Mouse (Mus musculus) CH12.LX (cell line): Measurements from ENCODE around the gene Olfr1443. TPM values are rescaled to one million over a fixed set of nuclear protein-coding genes. Genes with fewer than 3 reads are reported as not detected.

Source experiments
- DNase-seq: peaks from one replicate; pipeline ENCODE4 v3.0.0-alpha.2; 2013; ENCODE audit errors: extremely low read depth
- H3K27ac ChIP-seq: 2 replicates; pipeline ENCODE4 v1.5.1; 2012; ENCODE audit warnings: low read depth, mild to moderate bottlenecking, control low read depth, moderate library complexity; ENCODE audit not compliant: insufficient read depth
- H3K27me3 ChIP-seq: replicated peaks from 2 replicates; pipeline ENCODE3; 2012; ENCODE audit warnings: inconsistent platforms
- H3K36me3 ChIP-seq, 2 experiments: replicated peaks in 1 of 2; 2 replicates each; pipeline versions ENCODE3 to v1.6.1; 2012; ENCODE audit warnings: inconsistent platforms in 1 of 2, low read length in 1 of 2, mild to moderate bottlenecking in 1 of 2, mixed read lengths in 1 of 2, moderate library complexity in 1 of 2; ENCODE audit not compliant: control insufficient read depth in 1 of 2, insufficient read depth in 1 of 2
- H3K4me1 ChIP-seq, 2 experiments: 2 replicates each; pipeline ENCODE4 v1.6.1; 2012; ENCODE audit warnings: inconsistent platforms in 1 of 2, moderate library complexity in 1 of 2; ENCODE audit not compliant: insufficient read depth in 2 of 2, control insufficient read depth in 1 of 2
- H3K4me2 ChIP-seq: 2 replicates; pipeline ENCODE4 v1.6.1; 2012; ENCODE audit warnings: low read depth, mild to moderate bottlenecking, control low read depth; ENCODE audit not compliant: poor library complexity, insufficient read depth, severe bottlenecking
- H3K4me3 ChIP-seq, 3 experiments: fragments of 150-350 bp in 1 of 3; sonication (generic) in 1 of 3; replicated peaks in 1 of 3; 2 replicates each; pipeline versions ENCODE3 to v1.5.1; 2011 to 2012; ENCODE audit warnings: low read depth in 2 of 3, low read length in 2 of 3, mild to moderate bottlenecking in 2 of 3, moderate library complexity in 2 of 3, control low read depth in 1 of 3, improper control_type of control experiment in 1 of 3, inconsistent platforms in 1 of 3, mixed read lengths in 1 of 3; ENCODE audit not compliant: poor library complexity in 1 of 3
- H3K79me2 ChIP-seq: replicated peaks from 2 replicates; pipeline ENCODE4 v1.6.1; 2012; ENCODE audit warnings: mild to moderate bottlenecking, moderate library complexity; ENCODE audit not compliant: control insufficient read depth, poor library complexity, insufficient read depth, severe bottlenecking; ENCODE audit errors: extremely low read depth
- H3K9ac ChIP-seq: 2 replicates; pipeline ENCODE4 v1.6.1; 2012; ENCODE audit warnings: low read depth, mild to moderate bottlenecking, control low read depth, moderate library complexity; ENCODE audit not compliant: insufficient read depth
- H3K9me3 ChIP-seq: replicated peaks from 2 replicates; pipeline ENCODE3; 2012; ENCODE audit warnings: low read length, inconsistent platforms, mixed read lengths
- BHLHE40 ChIP-seq: IDR thresholded peaks from 2 replicates; pipeline ENCODE4 v1.6.1; 2011; ENCODE audit warnings: mild to moderate bottlenecking, low read depth, low read length, improper control_type of control experiment
- CHD2 ChIP-seq: IDR thresholded peaks from 2 replicates; pipeline ENCODE4 v1.6.1; 2011; ENCODE audit warnings: low read length, improper control_type of control experiment
- E2F4 ChIP-seq: IDR thresholded peaks from 2 replicates; pipeline ENCODE4 v1.6.1; 2011; ENCODE audit warnings: low read depth, low read length, improper control_type of control experiment; ENCODE audit not compliant: insufficient replicate concordance
- ELF1 ChIP-seq: IDR thresholded peaks from 2 replicates; pipeline ENCODE4 v1.6.1; 2014; ENCODE audit warnings: low read depth, mild to moderate bottlenecking, inconsistent platforms, low read length, improper control_type of control experiment
- EP300 ChIP-seq: IDR thresholded peaks from 2 replicates; pipeline ENCODE4 v1.6.1; 2011; ENCODE audit warnings: low read length, improper control_type of control experiment
- ETS1 ChIP-seq: conservative IDR thresholded peaks from 2 replicates; pipeline ENCODE4 v1.6.1; 2012; ENCODE audit warnings: low read depth, mild to moderate bottlenecking, inconsistent platforms, low read length, improper control_type of control experiment, moderate library complexity
- HCFC1 ChIP-seq: IDR thresholded peaks from 2 replicates; pipeline ENCODE4 v1.6.1; 2012; ENCODE audit warnings: low read depth, mild to moderate bottlenecking, inconsistent platforms, low read length, improper control_type of control experiment
- IRF4 ChIP-seq: IDR thresholded peaks from 2 replicates; pipeline ENCODE4 v1.6.1; 2014; ENCODE audit warnings: low read depth, mild to moderate bottlenecking, inconsistent platforms, low read length, improper control_type of control experiment
- JUN ChIP-seq: IDR thresholded peaks from 2 replicates; pipeline ENCODE4 v1.6.1; 2011; ENCODE audit warnings: low read depth, mild to moderate bottlenecking, low read length, improper control_type of control experiment, moderate library complexity; ENCODE audit not compliant: insufficient read depth
- JUND ChIP-seq: conservative IDR thresholded peaks from 2 replicates; pipeline ENCODE4 v1.6.1; 2011; ENCODE audit warnings: low read depth, low read length, improper control_type of control experiment
- KAT2A ChIP-seq: IDR thresholded peaks from 2 replicates; pipeline ENCODE4 v1.6.1; 2012; ENCODE audit warnings: low read length, improper control_type of control experiment, inconsistent platforms; ENCODE audit not compliant: insufficient replicate concordance
- MAX ChIP-seq: IDR thresholded peaks from 2 replicates; pipeline ENCODE4 v1.6.1; 2011; ENCODE audit warnings: low read length, improper control_type of control experiment
- MYC ChIP-seq: IDR thresholded peaks from 2 replicates; pipeline ENCODE4 v1.6.1; 2011; ENCODE audit warnings: low read depth, mild to moderate bottlenecking, improper control_type of control experiment, low read length
- NELFE ChIP-seq: IDR thresholded peaks from 2 replicates; pipeline ENCODE4 v1.6.1; 2011; ENCODE audit warnings: low read depth, low read length, improper control_type of control experiment
- NRF1 ChIP-seq: IDR thresholded peaks from 2 replicates; pipeline ENCODE4 v1.6.1; 2014; ENCODE audit warnings: low read depth, mild to moderate bottlenecking, inconsistent platforms, low read length, improper control_type of control experiment, moderate library complexity
- PAX5 ChIP-seq: IDR thresholded peaks from 2 replicates; pipeline ENCODE4 v1.6.1; 2012; ENCODE audit warnings: low read length, inconsistent platforms, mixed read lengths
- POLR2A ChIP-seq: IDR thresholded peaks from 2 replicates; pipeline ENCODE4 v1.6.1; 2011; ENCODE audit warnings: low read depth, mild to moderate bottlenecking, improper control_type of control experiment, low read length
- POLR2AphosphoS2 ChIP-seq: IDR thresholded peaks from 2 replicates; pipeline ENCODE4 v1.6.1; 2011; ENCODE audit warnings: low read depth, low read length, improper control_type of control experiment
- RCOR1 ChIP-seq: conservative IDR thresholded peaks from 2 replicates; pipeline ENCODE4 v1.6.1; 2012; ENCODE audit warnings: low read depth, mild to moderate bottlenecking, inconsistent platforms, low read length, improper control_type of control experiment
- SMC3 ChIP-seq: IDR thresholded peaks from 2 replicates; pipeline ENCODE4 v1.6.1; 2011; ENCODE audit warnings: low read depth, low read length, improper control_type of control experiment
- TBP ChIP-seq: conservative IDR thresholded peaks from 2 replicates; pipeline ENCODE4 v1.6.1; 2011; ENCODE audit warnings: low read depth, low read length, improper control_type of control experiment
- USF1 ChIP-seq: IDR thresholded peaks from 2 replicates; pipeline ENCODE4 v1.6.1; 2014; ENCODE audit warnings: low read depth, mild to moderate bottlenecking, inconsistent platforms, low read length, improper control_type of control experiment
- USF2 ChIP-seq: conservative IDR thresholded peaks from 2 replicates; pipeline ENCODE4 v1.6.1; 2011; ENCODE audit warnings: low read depth, low read length, improper control_type of control experiment
- ZC3H11A ChIP-seq: IDR thresholded peaks from 2 replicates; pipeline ENCODE4 v1.6.1; 2012; ENCODE audit warnings: low read depth, mild to moderate bottlenecking, inconsistent platforms, low read length, improper control_type of control experiment
- ZKSCAN1 ChIP-seq: IDR thresholded peaks from 2 replicates; pipeline ENCODE4 v1.6.1; 2012; ENCODE audit warnings: low read depth, inconsistent platforms, low read length, improper control_type of control experiment, borderline replicate concordance
- ZMIZ1 ChIP-seq: IDR thresholded peaks from 2 replicates; pipeline ENCODE4 v1.6.1; 2012; ENCODE audit warnings: low read depth, mild to moderate bottlenecking, inconsistent platforms, low read length, improper control_type of control experiment
- ZNF384 ChIP-seq: IDR thresholded peaks from 2 replicates; pipeline ENCODE4 v1.6.1; 2012; ENCODE audit warnings: low read depth, low read length, improper control_type of control experiment, inconsistent platforms
- dilution Hi-C: fragments of 300-500 bp; cut with MboI; formaldehyde crosslinking; loops from 2 replicates; pipeline ENCODE4 v1.14.3; 2020; ENCODE audit warnings: low sequenced_read_pairs; ENCODE audit not compliant: extremely low pct_unique_long_range_greater_than_20kb, extremely low pct_ligation_motif_present
- in situ Hi-C: fragments of 300-500 bp; cut with MboI; formaldehyde crosslinking; loops from 3 replicates; pipeline ENCODE4 v1.14.3; 2019; ENCODE audit warnings: low sequenced_read_pairs, low pct_ligation_motif_present, low pct_unique_long_range_greater_than_20kb, mixed read lengths
- polyA plus RNA-seq: library from polyadenylated mRNA; unstranded; fragments of >175 nt; gene quantifications from 2 replicates; pipeline ENCODE4 v1.2.1, GENCODE M21; 2012; ENCODE audit warnings: low read depth; ENCODE audit not compliant: insufficient read length
- total RNA-seq, 2 experiments: library from RNA; depleted of rRNA; stranded (reverse); fragments of 300-350 nt in 1 of 2; fragments of >200 nt in 1 of 2; gene quantifications; 2 replicates each; pipeline ENCODE4 v1.2.3; 2012 to 2014

The Olfr1443 gene
- total and polyA plus RNA-seq, 3 experiments = not detected

- dilution Hi-C loops (no loop called here), in situ Hi-C loops (no loop called here)
- Histone ChIP-seq H3K4me1 (no peaks in the 10 kb centered on the region), H3K27ac (no peak within 1 kb of the TSS), H3K9ac (no peak within 1 kb of the TSS), H3K27me3 (no peaks in the 10 kb centered on the region), H3K4me2 (no peak within 1 kb of the TSS), H3K79me2 (no peaks in the 10 kb centered on the region), H3K4me3 (no peak within 1 kb of the TSS), H3K36me3 (no peaks in the 10 kb centered on the region), H3K9me3 (no peaks in the 10 kb centered on the region)
- DNase-seq = no peak
- TF ChIP-seq HCFC1 (no peak), JUND (no peak), BHLHE40 (no peak), USF1 (no peak), MYC (no peak), KAT2A (no peak), TBP (no peak), ZC3H11A (no peak), SMC3 (no peak), JUN (no peak), IRF4 (no peak), RCOR1 (no peak), ETS1 (no peak), POLR2A (no peak), USF2 (no peak), PAX5 (no peak), E2F4 (no peak), ELF1 (no peak)
Measured at GRCm38 (mm10) chr19:12695590-12695989, 17.7 kb downstream of the Olfr1443 start, which contains the start of gene Keg1. Keg1 (plus strand) TSS chr19:12695786.

- Histone ChIP-seq H3K27ac (no peak overlapping the region), H3K79me2 (no peaks in the 10 kb centered on the region), H3K36me3 (no peaks in the 10 kb centered on the region), H3K9ac (no peak overlapping the region), H3K4me3 (no peak overlapping the region), H3K4me1 (no peaks in the 10 kb centered on the region), H3K9me3 (no peaks in the 10 kb centered on the region), H3K4me2 (no peak overlapping the region), H3K27me3 (no peaks in the 10 kb centered on the region)
- dilution Hi-C loops = no loop called here
- TF ChIP-seq USF1 (no peak), ZMIZ1 (no peak), NELFE (no peak), TBP (no peak), MYC (no peak), CHD2 (no peak), ZKSCAN1 (no peak), HCFC1 (no peak), ZNF384 (no peak), NRF1 (no peak), EP300 (no peak), POLR2AphosphoS2 (no peak), PAX5 (no peak), MAX (no peak)
- in situ Hi-C loops = no loop called here
- DNase-seq = no peak
Measured at GRCm38 (mm10) chr19:12696221-12696620, 18.3 kb downstream of the Olfr1443 start.
